ENCODE assay signal across 9 mouse cellular contexts in genomic region chr9:23581039-23581606, GRCm38 (mm10).
A peak's percentile ranks its signal among the peaks of the same experiment; 100 is the strongest.
DNase-seq lines count a peak whose midpoint lies in the region; ATAC-seq and TF ChIP-seq lines count a peak whose summit lies in the region.
"Had no signal": no experiment of that assay in that cellular context is flagged by ENCODE, and none has a peak within 500 bp of the region (broad histone marks: within the 10 kb centered on the region; RNA-seq: fewer than 3 reads in every experiment).

No protein-coding gene starts in this region.

- H3K4me3 ChIP-seq in ES-E14 (ENCODE audit: insufficient read depth in 1 of 2, low read depth in 1 of 2, low read length in 2 of 2, poor library complexity in 1 of 2, severe bottlenecking in 1 of 2), result no peak overlapping the region
- H3K4me3 ChIP-seq in forebrain, embryonic 15.5 days, result no peak overlapping the region
- no peak overlapping the region for H3K4me3 ChIP-seq in layer of hippocampus, adult 2 months
- H3K4me3 ChIP-seq in lung, postnatal 0 days (ENCODE audit: low read depth, low read length), result no peak overlapping the region
- H3K4me3 ChIP-seq: limb, embryonic 12.5 days had no signal

- no peaks in the 10 kb centered on the region for H3K4me1 ChIP-seq in ES-E14 (ENCODE audit: control insufficient read depth in 2 of 2, insufficient read depth in 2 of 2, low read length in 2 of 2, poor library complexity in 1 of 2)
- peaks cover 31% of the 10 kb centered on the region for H3K4me1 ChIP-seq in forebrain, embryonic 15.5 days
- peaks cover 2% of the 10 kb centered on the region; the same call in 1 of the 2 replicates for H3K4me1 ChIP-seq in lung, postnatal 0 days (ENCODE audit: insufficient read depth, low read depth, low read length)
- H3K4me1 ChIP-seq: limb, embryonic 12.5 days had no signal

- H3K27me3 ChIP-seq in forebrain, embryonic 15.5 days, result no peaks in the 10 kb centered on the region
- H3K27me3 ChIP-seq in lung, postnatal 0 days (replicated peaks; ENCODE audit: insufficient read depth, low read length), result no peaks in the 10 kb centered on the region
- H3K27me3 ChIP-seq: limb, embryonic 12.5 days had no signal

- in situ Hi-C loops in ES-E14 (cut with MboI; ENCODE audit: low sequenced_read_pairs in 2 of 2, unreplicated experiment in 2 of 2), result no loop called here

- H3K4me2 ChIP-seq in forebrain, embryonic 15.5 days (replicated peaks), result no peak overlapping the region
- no peak overlapping the region for H3K4me2 ChIP-seq in lung, postnatal 0 days (replicated peaks; ENCODE audit: low read depth, low read length)
- H3K4me2 ChIP-seq: limb, embryonic 12.5 days had no signal

- WGBS in forebrain, embryonic 15.5 days, result 4% methylated on average over 6 of the region's 6 CpGs
- 7% methylated on average over 6 of the region's 6 CpGs for WGBS in lung, postnatal 0 days

- ATAC-seq in forebrain, embryonic 15.5 days (replicated peaks), result peak; percentile 88
- peak; percentile 41; the same call in 1 of the 2 replicates for ATAC-seq in lung, postnatal 0 days

- DNase-seq in ES-E14 (ENCODE audit: low read depth, low spot score), result peak; percentile 75
- peak; percentile 26 for DNase-seq in c-Kit-positive CD71-negative TER-119-negative erythroid progenitor cells, embryonic 14.5 days (ENCODE audit: low read depth)
- DNase-seq in heart, postnatal 4 days, result peak; percentile 83
- peak; percentile 87 to 90 for DNase-seq in layer of hippocampus, adult 2 months (ENCODE audit: low spot score in 2 of 2)
- peak; percentile 83 for DNase-seq in lung, postnatal 0 days (ENCODE audit: low spot score)
- peak; percentile 90 for DNase-seq in retina, postnatal 1 day
- peak; percentile 65 for DNase-seq in urinary bladder, postnatal 25 days (ENCODE audit: low spot score)

- H3K9ac ChIP-seq in ES-E14 (ENCODE audit: insufficient read depth, low read depth, low read length, poor library complexity, severe bottlenecking), result no peak overlapping the region
- H3K9ac ChIP-seq in forebrain, embryonic 15.5 days (replicated peaks), result no peak overlapping the region
- no peak overlapping the region for H3K9ac ChIP-seq in lung, postnatal 0 days (replicated peaks; ENCODE audit: low read depth)
- H3K9ac ChIP-seq: limb, embryonic 12.5 days had no signal

- H3K27ac ChIP-seq in ES-E14 (ENCODE audit: insufficient read depth, low read depth, low read length, poor library complexity, severe bottlenecking), result no peak overlapping the region
- H3K27ac ChIP-seq in forebrain, embryonic 15.5 days (replicated peaks), result peak overlapping the region; percentile 86
- H3K27ac ChIP-seq in layer of hippocampus, adult 2 months, result peak overlapping the region; percentile 84
- no peak overlapping the region for H3K27ac ChIP-seq in lung, postnatal 0 days (ENCODE audit: low read length)
- H3K27ac ChIP-seq: limb, embryonic 12.5 days had no signal

- peak; percentile 92 for TF ChIP-seq CTCF in layer of hippocampus, adult 2 months (conservative IDR thresholded peaks at IDR 0.05)
- TF ChIP-seq CTCF in lung, postnatal 0 days (IDR thresholded peaks at IDR 0.05), result peak; percentile 90

- no peaks in the 10 kb centered on the region for H3K9me3 ChIP-seq in ES-E14 (ENCODE audit: control insufficient read depth, insufficient read depth, low read depth, low read length)
- H3K9me3 ChIP-seq in forebrain, embryonic 15.5 days, result no peaks in the 10 kb centered on the region
- no peaks in the 10 kb centered on the region for H3K9me3 ChIP-seq in lung, postnatal 0 days (ENCODE audit: low read length)
- H3K9me3 ChIP-seq: limb, embryonic 12.5 days had no signal

- no peak for TF ChIP-seq EP300 in lung, postnatal 0 days (IDR thresholded peaks at IDR 0.05)

- H3K36me3 ChIP-seq in ES-E14 (ENCODE audit: control insufficient read depth, insufficient read depth, low read length, poor library complexity, severe bottlenecking), result no peaks in the 10 kb centered on the region
- H3K36me3 ChIP-seq in forebrain, embryonic 15.5 days, result no peaks in the 10 kb centered on the region
- H3K36me3 ChIP-seq in lung, postnatal 0 days (ENCODE audit: insufficient read depth, low read length), result no peaks in the 10 kb centered on the region; the same call in 1 of the 2 replicates
- H3K36me3 ChIP-seq: limb, embryonic 12.5 days had no signal

TF ChIP-seq in ES-E14, 5 proteins besides CTCF, POLR2A, EP300 and RAD21:
- no peak for TF ChIP-seq HCFC1 (IDR thresholded peaks at IDR 0.05; ENCODE audit: borderline replicate concordance, insufficient read depth, low read length)
- TF ChIP-seq ZC3H11A (IDR thresholded peaks at IDR 0.05; ENCODE audit: borderline replicate concordance, low read depth, low read length), result peak; percentile 41

Comparison
In these comparisons a context has a peak if more than half of its experiments do, and no peak if none do; other contexts are left out.
1. DNase-seq: peak in every context shown above with its lines; median percentile 90 in retina, postnatal 1 day; 88 in layer of hippocampus, adult 2 months; 83 in heart, postnatal 4 days; 83 in lung, postnatal 0 days; 75 in ES-E14; 65 in urinary bladder, postnatal 25 days; 26 in c-Kit-positive CD71-negative TER-119-negative erythroid progenitor cells, embryonic 14.5 days.
2. H3K27ac ChIP-seq: peak in forebrain, embryonic 15.5 days (single experiment) and layer of hippocampus, adult 2 months (single experiment); none in ES-E14 (single experiment) and lung, postnatal 0 days (single experiment).